Mouse (Mus musculus) cerebellum, adult 2 months (tissue): ENCODE measurements at regions not wholly inside any gene's neighbourhood (a gene's known extent, or its start where the extent isn't known, plus 50 kb on each side); places are given as distances from the start of the nearest gene placed in this dataset.
"Not testable (repeated sequence)": the region's sequence is repeated elsewhere in the genome, so short reads cannot be mapped to it uniquely, and the experiment has no call there.

Experiments
- DNase-seq, 2 experiments: peaks; one replicate each; pipeline ENCODE4 v3.0.0; 2021
- H3K27ac ChIP-seq: fragments of 200-500 bp; 2 replicates; pipeline ENCODE4 v1.5.1; 2012; ENCODE audit warnings: low read length, control low read depth, inconsistent platforms; ENCODE audit not compliant: insufficient read depth
- H3K27me3 ChIP-seq: fragments of 200-500 bp; 2 replicates; pipeline ENCODE4 v1.6.1; 2012; ENCODE audit warnings: inconsistent platforms, mild to moderate bottlenecking, low read length, moderate library complexity; ENCODE audit not compliant: control insufficient read depth, insufficient read depth
- H3K4me1 ChIP-seq: fragments of 200-500 bp; 2 replicates; pipeline ENCODE4 v1.6.1; 2011; ENCODE audit warnings: low read length; ENCODE audit not compliant: control insufficient read depth, insufficient read depth
- H3K4me3 ChIP-seq: fragments of 200-500 bp; replicated peaks from 2 replicates; pipeline ENCODE3; 2011; ENCODE audit warnings: mild to moderate bottlenecking, low read depth, low read length, control low read depth; ENCODE audit not compliant: insufficient read depth
- CTCF ChIP-seq: fragments of 200-500 bp; IDR thresholded peaks from 2 replicates; pipeline ENCODE4 v1.5.1; 2011; ENCODE audit warnings: low read depth, mild to moderate bottlenecking, control low read depth, low read length, moderate library complexity, borderline replicate concordance; ENCODE audit not compliant: insufficient read depth
- POLR2A ChIP-seq: fragments of 200-500 bp; IDR thresholded peaks from 2 replicates; pipeline ENCODE4 v1.6.1; 2011; ENCODE audit warnings: low read length, control low read depth, borderline replicate concordance; ENCODE audit not compliant: insufficient read depth
- WGBS: fragments of 180-500 bp; shearing (Covaris S2); methylation state at CpG from one replicate; pipeline ENCODE4 v1.1.7; 2018; 5-methylcytosine and 5-hydroxymethylcytosine counted together

- H3K27ac ChIP-seq = peak overlapping the region; percentile 43
- not testable (repeated sequence) for H3K27me3 ChIP-seq, H3K4me3 ChIP-seq, H3K4me1 ChIP-seq
- WGBS = 9% methylated on average over 71 of the region's 72 CpGs
- peak; percentile 53 for TF ChIP-seq CTCF
- peak; percentile 47; the same call in 1 of the 2 replicates for TF ChIP-seq POLR2A
- peak; percentile 99 to 100 for DNase-seq
These were observed 219.1 kb downstream of the Gm31371 start for GRCm38 (mm10) chr8:20122067-20122925.

- DNase-seq = peak in 1 of 2 experiments; percentile 14
- WGBS = 85% methylated on average over 5 of the region's 5 CpGs
- not testable (repeated sequence) for H3K4me3 ChIP-seq, H3K4me1 ChIP-seq, H3K27ac ChIP-seq, H3K27me3 ChIP-seq
These were observed 220.4 kb downstream of the Gm31371 start for GRCm38 (mm10) chr8:20123545-20123944.

- H3K4me1 ChIP-seq, H3K4me3 ChIP-seq, DNase-seq, H3K27me3 ChIP-seq, H3K27ac ChIP-seq: not testable (repeated sequence)
- WGBS = 100% methylated on average over 1 of the region's 1 CpGs
These were observed 227.4 kb downstream of the Gm15319 start for GRCm38 (mm10) chr8:20135626-20136025.

GRCm38 (mm10) chr8:20145436-20145835, 217.6 kb downstream of the Gm15319 start:
- not testable (repeated sequence) for H3K4me1 ChIP-seq, H3K4me3 ChIP-seq, H3K27me3 ChIP-seq, H3K27ac ChIP-seq, DNase-seq
- 85% methylated on average over 4 of the region's 4 CpGs for WGBS

GRCm38 (mm10) chr8:20151317-20152047, 211.5 kb downstream of the Gm15319 start:
- H3K27ac ChIP-seq, H3K4me1 ChIP-seq, DNase-seq, H3K4me3 ChIP-seq, H3K27me3 ChIP-seq: not testable (repeated sequence)
- WGBS = 96% methylated on average over 9 of the region's 11 CpGs

- DNase-seq, H3K4me3 ChIP-seq, H3K27ac ChIP-seq, H3K27me3 ChIP-seq, H3K4me1 ChIP-seq: not testable (repeated sequence)
- 95% methylated on average over 1 of the region's 1 CpGs for WGBS
These were observed 208.9 kb downstream of the Gm15319 start for GRCm38 (mm10) chr8:20154091-20154490.
